Mouse (Mus musculus) small intestine, adult 2 months (tissue): Measurements from ENCODE around the gene Mapkapk2.

Experiments
- CTCF ChIP-seq: fragments of 200-500 bp; IDR thresholded peaks from 2 replicates; pipeline ENCODE4 v1.5.1; 2012; ENCODE audit warnings: low read depth, mild to moderate bottlenecking, control low read depth, inconsistent platforms, low read length, moderate library complexity, mixed read lengths; ENCODE audit not compliant: insufficient replicate concordance, insufficient read length; ENCODE audit errors: extremely low read depth
- POLR2A ChIP-seq: fragments of 200-500 bp; IDR thresholded peaks from 2 replicates; pipeline ENCODE4 v1.6.1; 2012; ENCODE audit warnings: low read depth, mild to moderate bottlenecking, control low read depth, inconsistent platforms, low read length, moderate library complexity

DNA sequence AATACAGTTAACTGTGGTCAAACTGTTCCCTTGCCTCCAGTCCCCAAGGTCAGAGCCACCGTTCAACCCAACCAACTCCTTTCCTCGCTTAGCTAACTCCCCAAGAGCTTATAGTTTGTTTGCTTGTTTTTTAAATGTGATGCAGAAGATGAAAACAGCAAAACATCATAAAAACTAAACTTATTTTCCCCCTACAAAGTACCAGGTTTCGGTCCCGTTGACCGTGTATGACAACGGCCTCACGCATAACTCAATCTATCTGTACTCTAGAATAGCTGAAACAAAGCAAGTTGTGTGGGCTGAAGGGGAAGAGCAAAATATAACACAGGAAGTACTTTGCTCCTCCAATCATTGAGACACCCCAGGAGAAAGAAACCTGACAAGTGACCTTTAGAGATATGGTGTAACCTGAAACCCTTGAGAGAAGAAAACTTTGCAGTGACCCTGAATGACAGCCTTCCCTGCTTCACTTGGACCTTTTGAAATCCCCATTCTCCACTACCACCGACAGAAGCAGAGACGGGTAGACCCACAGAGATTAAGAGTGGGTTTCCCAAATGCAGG is 1.4 kb downstream of the Mapkapk2 start:
- TF ChIP-seq POLR2A (no peak), CTCF (no peak)
